Mouse (Mus musculus) thymus, adult 2 months (tissue): Measurements from ENCODE around the gene Mical2.

Experiments used
- CTCF ChIP-seq: fragments of 200-500 bp; IDR thresholded peaks from 2 replicates; pipeline ENCODE4 v1.5.1; 2012; ENCODE audit warnings: mild to moderate bottlenecking, control low read depth, low read length, moderate library complexity, borderline replicate concordance; ENCODE audit not compliant: control insufficient read depth, poor library complexity, insufficient read depth; ENCODE audit errors: extremely low read depth
- POLR2A ChIP-seq: fragments of 200-500 bp; IDR thresholded peaks from 2 replicates; pipeline ENCODE4 v1.6.1; 2012; ENCODE audit warnings: mild to moderate bottlenecking, low read length, control low read depth, moderate library complexity; ENCODE audit not compliant: control insufficient read depth, poor library complexity, insufficient read depth; ENCODE audit errors: extremely low read depth

- TF ChIP-seq CTCF = no peak
- TF ChIP-seq POLR2A = no peak
These were observed 22.2 kb downstream of the Mical2 start for GRCm38 (mm10) chr7:112247890-112248289.
